Mouse (Mus musculus): ENCODE data around the gene Arhgef15. TPM values are rescaled to one million over a fixed set of nuclear protein-coding genes. Genes with fewer than 3 reads are reported as not detected.
A peak's percentile ranks its signal among the peaks of the same experiment; 100 is the strongest.

Gene Arhgef15
- polyA plus RNA-seq, 1 experiment, result 3.7 TPM

GRCm38 (mm10) chr11:68900519-68901350 lies 56.5 kb downstream of the Arhgef15 start:
- H3K4me3 ChIP-seq (ENCODE audit: control insufficient read depth, low read depth, low read length), result peak overlapping the region; percentile 99
- H3K27ac ChIP-seq (ENCODE audit: control insufficient read depth, insufficient read depth, low read depth, low read length), result peak overlapping the region; percentile 68
- H3K27me3 ChIP-seq (ENCODE audit: control insufficient read depth, insufficient read depth, low read length), result no peaks in the 10 kb centered on the region
- H3K36me3 ChIP-seq (ENCODE audit: control insufficient read depth, insufficient read depth, low read length), result peaks cover 5% of the 10 kb centered on the region
- H3K4me1 ChIP-seq (ENCODE audit: control insufficient read depth, insufficient read depth, low read length), result peaks cover 2% of the 10 kb centered on the region; the same call in 1 of the 2 replicates
- TF ChIP-seq CTCF (IDR thresholded peaks at IDR 0.05; ENCODE audit: control insufficient read depth, insufficient read depth, insufficient replicate concordance, low read depth, low read length) (no peak), POLR2A (IDR thresholded peaks at IDR 0.05; ENCODE audit: control insufficient read depth, low read depth, low read length) (no peak)

GRCm38 (mm10) chr11:68899815-68900214 lies 57.5 kb downstream of the Arhgef15 start:
- TF ChIP-seq POLR2A (IDR thresholded peaks at IDR 0.05; ENCODE audit: control insufficient read depth, low read depth, low read length) (no peak), CTCF (IDR thresholded peaks at IDR 0.05; ENCODE audit: control insufficient read depth, insufficient read depth, insufficient replicate concordance, low read depth, low read length) (no peak)
- H3K4me3 ChIP-seq (ENCODE audit: control insufficient read depth, low read depth, low read length), result no peak overlapping the region
- peaks cover 5% of the 10 kb centered on the region for H3K36me3 ChIP-seq (ENCODE audit: control insufficient read depth, insufficient read depth, low read length)
- H3K27ac ChIP-seq (ENCODE audit: control insufficient read depth, insufficient read depth, low read depth, low read length), result no peak overlapping the region
- peaks cover 2% of the 10 kb centered on the region; the same call in 1 of the 2 replicates for H3K4me1 ChIP-seq (ENCODE audit: control insufficient read depth, insufficient read depth, low read length)
- H3K27me3 ChIP-seq (ENCODE audit: control insufficient read depth, insufficient read depth, low read length), result no peaks in the 10 kb centered on the region

- peaks cover 5% of the 10 kb centered on the region; the same call in 1 of the 2 replicates for H3K36me3 ChIP-seq (ENCODE audit: control insufficient read depth, insufficient read depth, low read length)
- H3K27me3 ChIP-seq (ENCODE audit: control insufficient read depth, insufficient read depth, low read length), result no peaks in the 10 kb centered on the region
- no peak overlapping the region for H3K27ac ChIP-seq (ENCODE audit: control insufficient read depth, insufficient read depth, low read depth, low read length)
- peaks cover 2% of the 10 kb centered on the region; the same call in 1 of the 2 replicates for H3K4me1 ChIP-seq (ENCODE audit: control insufficient read depth, insufficient read depth, low read length)
- no peak overlapping the region for H3K4me3 ChIP-seq (ENCODE audit: control insufficient read depth, low read depth, low read length)
- TF ChIP-seq POLR2A (IDR thresholded peaks at IDR 0.05; ENCODE audit: control insufficient read depth, low read depth, low read length) (no peak), CTCF (IDR thresholded peaks at IDR 0.05; ENCODE audit: control insufficient read depth, insufficient read depth, insufficient replicate concordance, low read depth, low read length) (no peak)
Measured at GRCm38 (mm10) chr11:68898790-68899189, 58.5 kb downstream of the Arhgef15 start.

GRCm38 (mm10) chr11:68897838-68898237 lies 59.4 kb downstream of the Arhgef15 start:
- no peaks in the 10 kb centered on the region for H3K27me3 ChIP-seq (ENCODE audit: control insufficient read depth, insufficient read depth, low read length)
- H3K4me3 ChIP-seq (ENCODE audit: control insufficient read depth, low read depth, low read length), result no peak overlapping the region
- H3K27ac ChIP-seq (ENCODE audit: control insufficient read depth, insufficient read depth, low read depth, low read length), result no peak overlapping the region
- H3K36me3 ChIP-seq (ENCODE audit: control insufficient read depth, insufficient read depth, low read length), result no peaks in the 10 kb centered on the region
- TF ChIP-seq POLR2A (IDR thresholded peaks at IDR 0.05; ENCODE audit: control insufficient read depth, low read depth, low read length) (no peak), CTCF (IDR thresholded peaks at IDR 0.05; ENCODE audit: control insufficient read depth, insufficient read depth, insufficient replicate concordance, low read depth, low read length) (no peak)
- H3K4me1 ChIP-seq (ENCODE audit: control insufficient read depth, insufficient read depth, low read length), result peaks cover 2% of the 10 kb centered on the region

- no peaks in the 10 kb centered on the region for H3K27me3 ChIP-seq (ENCODE audit: control insufficient read depth, insufficient read depth, low read length)
- no peak for TF ChIP-seq POLR2A (IDR thresholded peaks at IDR 0.05; ENCODE audit: control insufficient read depth, low read depth, low read length)
- TF ChIP-seq CTCF (IDR thresholded peaks at IDR 0.05; ENCODE audit: control insufficient read depth, insufficient read depth, insufficient replicate concordance, low read depth, low read length), result peak; percentile 24; the same call in 1 of the 2 replicates
- H3K27ac ChIP-seq (ENCODE audit: control insufficient read depth, insufficient read depth, low read depth, low read length), result no peak overlapping the region
- no peak overlapping the region for H3K4me3 ChIP-seq (ENCODE audit: control insufficient read depth, low read depth, low read length)
- no peaks in the 10 kb centered on the region for H3K36me3 ChIP-seq (ENCODE audit: control insufficient read depth, insufficient read depth, low read length)
- H3K4me1 ChIP-seq (ENCODE audit: control insufficient read depth, insufficient read depth, low read length), result peaks cover 6% of the 10 kb centered on the region
Measured at GRCm38 (mm10) chr11:68897120-68897519, 60.2 kb downstream of the Arhgef15 start.

GRCm38 (mm10) chr11:68896247-68896646 lies 61.0 kb downstream of the Arhgef15 start:
- no peak for TF ChIP-seq CTCF (IDR thresholded peaks at IDR 0.05; ENCODE audit: control insufficient read depth, insufficient read depth, insufficient replicate concordance, low read depth, low read length)
- TF ChIP-seq POLR2A (IDR thresholded peaks at IDR 0.05; ENCODE audit: control insufficient read depth, low read depth, low read length), result no peak
- Histone ChIP-seq H3K4me1 (ENCODE audit: control insufficient read depth, insufficient read depth, low read length) (peaks cover 8% of the 10 kb centered on the region), H3K4me3 (ENCODE audit: control insufficient read depth, low read depth, low read length) (no peak overlapping the region), H3K27ac (ENCODE audit: control insufficient read depth, insufficient read depth, low read depth, low read length) (no peak overlapping the region), H3K27me3 (ENCODE audit: control insufficient read depth, insufficient read depth, low read length) (no peaks in the 10 kb centered on the region), H3K36me3 (ENCODE audit: control insufficient read depth, insufficient read depth, low read length) (no peaks in the 10 kb centered on the region)

- peaks cover 8% of the 10 kb centered on the region for H3K4me1 ChIP-seq (ENCODE audit: control insufficient read depth, insufficient read depth, low read length)
- no peak overlapping the region for H3K27ac ChIP-seq (ENCODE audit: control insufficient read depth, insufficient read depth, low read depth, low read length)
- H3K27me3 ChIP-seq (ENCODE audit: control insufficient read depth, insufficient read depth, low read length), result no peaks in the 10 kb centered on the region
- H3K4me3 ChIP-seq (ENCODE audit: control insufficient read depth, low read depth, low read length), result no peak overlapping the region
- no peaks in the 10 kb centered on the region for H3K36me3 ChIP-seq (ENCODE audit: control insufficient read depth, insufficient read depth, low read length)
- no peak for TF ChIP-seq POLR2A (IDR thresholded peaks at IDR 0.05; ENCODE audit: control insufficient read depth, low read depth, low read length)
- TF ChIP-seq CTCF (IDR thresholded peaks at IDR 0.05; ENCODE audit: control insufficient read depth, insufficient read depth, insufficient replicate concordance, low read depth, low read length), result no peak
Measured at GRCm38 (mm10) chr11:68893911-68894464, 63.3 kb downstream of the Arhgef15 start.

Other genes with a start within 250 kb of the Arhgef15 start
- 73.8 and 80.3 TPM in 2 replicates for gene Ndel1, start 85.6 kb downstream of the Arhgef15 start, polyA plus RNA-seq (2012; rRNA removed)
- 1.1 TPM in 2 replicates for gene Rnf222, start 68.9 kb downstream of the Arhgef15 start, polyA plus RNA-seq (2012; rRNA removed)
- 938 and 997 TPM in 2 replicates for gene Rpl26, start 55.9 kb downstream of the Arhgef15 start, polyA plus RNA-seq (2012; rRNA removed)
- 506 and 512 TPM in 2 replicates for gene Odf4, start 30.4 kb downstream of the Arhgef15 start, polyA plus RNA-seq (2012; rRNA removed)
- 40.8 and 56.4 TPM in 2 replicates for gene Slc25a35, start 10.7 kb upstream of the Arhgef15 start, polyA plus RNA-seq (2012; rRNA removed)
- 1,176 and 1,231 TPM in 2 replicates for gene Rangrf, start 17.7 kb upstream of the Arhgef15 start, polyA plus RNA-seq (2012; rRNA removed)
- 9.6 and 11.8 TPM in 2 replicates for gene Pfas, start 51.0 kb upstream of the Arhgef15 start, polyA plus RNA-seq (2012; rRNA removed)
- gene Ctc1, start 58.4 kb upstream of the Arhgef15 start, polyA plus RNA-seq (2012; rRNA removed), result 44.5 and 44.9 TPM in 2 replicates
- 15.2 and 17.9 TPM in 2 replicates for gene Aurkb, start 88.2 kb upstream of the Arhgef15 start, polyA plus RNA-seq (2012; rRNA removed)
- gene Borcs6, start 102.2 kb upstream of the Arhgef15 start, polyA plus RNA-seq (2012; rRNA removed), result 13.4 and 15.8 TPM in 2 replicates
- 135 and 142 TPM in 2 replicates for gene Tmem107, start 113.3 kb upstream of the Arhgef15 start, polyA plus RNA-seq (2012; rRNA removed)
- 36.3 and 43.1 TPM in 2 replicates for gene Vamp2, start 131.0 kb upstream of the Arhgef15 start, polyA plus RNA-seq (2012; rRNA removed)
- 103 and 106 TPM in 2 replicates for gene Per1, start 137.7 kb upstream of the Arhgef15 start, polyA plus RNA-seq (2012; rRNA removed)
- gene Hes7, start 162.9 kb upstream of the Arhgef15 start, polyA plus RNA-seq (2012; rRNA removed), result 0.17 TPM in 2 replicates
- 0.24 and 0.28 TPM in 2 replicates for gene 9130213A22Rik, start 165.1 kb upstream of the Arhgef15 start, polyA plus RNA-seq (2012; rRNA removed)
- 6.1 and 7.0 TPM in 2 replicates for gene Aloxe3, start 168.4 kb upstream of the Arhgef15 start, polyA plus RNA-seq (2012; rRNA removed)
- gene Alox12b, start 199.5 kb upstream of the Arhgef15 start, polyA plus RNA-seq (2012; rRNA removed), result 0.29 and 0.49 TPM in 2 replicates
- gene Alox8, start 240.4 kb upstream of the Arhgef15 start, polyA plus RNA-seq (2012; rRNA removed), result 0.05 and 0.06 TPM in 2 replicates

Data from testis, adult 2 months (tissue).